Mouse (Mus musculus): ENCODE measurements around the gene Cks1b. TPM values are rescaled to one million over a fixed set of nuclear protein-coding genes. Genes with fewer than 3 reads are reported as not detected.

The Cks1b gene
- total RNA-seq, 4 experiments from 2014 or later: 1.6 to 4.7 (median 2.5) TPM

DNA sequence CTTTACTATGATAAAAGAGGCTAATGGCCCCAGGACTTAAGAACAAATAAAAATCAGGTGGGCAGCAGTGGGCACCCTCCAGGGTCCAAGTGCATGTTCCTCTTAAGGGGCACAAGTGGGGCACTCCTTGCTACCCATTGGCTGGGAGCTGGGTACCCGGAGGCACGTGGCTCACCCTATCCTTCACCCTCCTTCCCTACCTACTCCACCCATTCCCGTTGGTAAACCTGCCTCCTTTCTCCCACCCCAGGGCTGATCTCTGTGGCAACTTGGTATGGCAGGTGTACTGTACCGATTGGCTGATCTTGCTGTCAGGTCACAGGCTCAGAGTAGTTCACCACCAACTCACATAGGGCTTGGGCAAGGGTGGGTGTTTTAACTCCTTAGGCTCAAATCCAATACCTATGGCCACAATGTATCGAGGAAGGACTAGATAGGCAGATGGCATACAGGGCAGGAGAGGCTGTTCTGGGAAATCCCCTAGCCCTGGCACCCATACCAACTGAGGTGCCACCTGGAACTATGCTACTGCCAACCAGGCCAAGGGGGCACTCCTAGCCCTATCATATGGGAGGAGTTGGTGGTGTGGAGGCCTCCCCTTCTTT, 34.4 kb downstream of the Cks1b start:
- no peak for DNase-seq (ENCODE audit: low spot score in 2 of 2)

DNA sequence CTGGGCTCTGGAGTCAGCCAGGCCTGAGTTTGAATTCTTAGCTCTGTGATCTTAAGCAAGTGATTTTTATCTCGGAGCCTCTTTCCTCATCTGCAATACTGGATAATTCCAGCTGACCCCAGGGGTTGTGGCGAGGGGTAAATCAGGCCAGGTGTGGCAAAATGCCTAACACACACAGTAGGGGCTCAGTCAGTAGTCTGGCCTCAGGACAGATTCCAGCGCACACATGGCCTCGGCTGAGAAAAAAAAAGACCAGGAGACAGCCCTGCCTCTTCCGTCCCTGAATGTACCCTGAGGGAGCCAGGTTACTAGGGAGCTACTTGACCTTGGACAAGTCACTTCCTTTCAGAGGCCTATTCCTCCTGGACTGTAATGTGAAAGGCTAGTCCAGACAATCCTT, 35.2 kb downstream of the Cks1b start:
- no peak for DNase-seq (ENCODE audit: low spot score in 2 of 2)

DNA sequence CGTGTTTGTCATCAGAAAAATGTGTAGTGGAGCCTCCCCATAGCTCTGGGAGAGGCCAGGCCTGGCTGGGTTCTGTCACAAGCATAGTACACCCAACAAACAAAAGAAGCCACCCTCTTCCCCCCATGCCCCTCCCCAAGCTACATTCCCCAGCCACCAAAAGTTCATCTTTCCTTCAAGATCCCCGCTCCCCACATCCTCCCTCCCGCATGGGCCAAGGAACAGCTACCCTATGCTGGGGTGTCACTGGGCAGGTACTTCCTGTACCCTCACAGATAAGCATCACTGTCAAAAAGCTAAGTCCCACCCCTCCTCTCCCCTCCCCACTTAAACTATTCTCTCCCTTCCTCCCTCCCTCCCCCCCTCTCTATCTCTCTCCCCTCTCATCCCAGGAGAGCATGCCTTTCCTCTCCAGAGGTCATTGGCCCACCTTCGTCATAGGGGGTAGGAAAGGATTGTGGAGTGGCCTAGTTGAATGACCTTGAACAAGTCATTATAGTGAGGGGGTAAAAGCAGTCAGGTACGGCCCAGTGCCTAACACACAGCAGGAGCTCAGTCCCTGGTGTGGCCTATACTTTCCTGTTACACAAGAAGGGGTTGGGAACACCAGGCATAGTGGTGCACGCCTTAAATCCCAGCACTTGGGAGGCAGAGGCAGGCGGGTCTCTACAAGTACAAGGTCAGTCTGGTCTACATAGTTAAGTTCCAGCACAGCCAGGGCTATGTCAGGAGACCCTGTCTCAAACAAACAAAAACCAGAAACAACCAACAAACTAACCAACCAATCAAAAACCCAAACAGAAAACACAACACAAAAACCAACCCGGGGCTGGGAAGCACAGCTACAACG, 35.9 kb downstream of the Cks1b start:
- no peak for DNase-seq (ENCODE audit: low spot score in 2 of 2)

DNA sequence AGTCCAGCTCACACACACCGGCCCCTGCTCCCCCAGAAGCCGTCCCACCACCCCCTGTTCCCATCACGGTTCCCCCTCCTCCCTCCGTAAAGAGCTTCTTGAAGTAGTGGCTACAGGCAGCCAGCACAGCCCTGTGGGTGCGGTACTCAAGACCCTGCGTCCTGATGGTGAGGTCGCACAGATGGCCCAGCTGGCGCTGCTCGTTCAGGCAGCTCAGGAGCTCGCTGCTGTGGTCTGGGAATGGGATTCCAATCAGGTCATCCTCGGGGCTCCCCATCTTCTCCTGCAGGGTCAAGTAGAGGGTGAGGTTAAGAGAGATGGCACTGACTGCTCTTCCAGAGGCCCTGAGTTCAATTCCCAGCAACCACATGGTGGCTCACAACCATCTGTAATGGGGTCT, 37.0 kb downstream of the Cks1b start:
- no peak for DNase-seq (ENCODE audit: low spot score in 2 of 2)

- no peak for DNase-seq (ENCODE audit: low spot score in 2 of 2)
These were observed 37.5 kb downstream of the Cks1b start for GRCm38 (mm10) chr3:89380711-89381110.

DNA sequence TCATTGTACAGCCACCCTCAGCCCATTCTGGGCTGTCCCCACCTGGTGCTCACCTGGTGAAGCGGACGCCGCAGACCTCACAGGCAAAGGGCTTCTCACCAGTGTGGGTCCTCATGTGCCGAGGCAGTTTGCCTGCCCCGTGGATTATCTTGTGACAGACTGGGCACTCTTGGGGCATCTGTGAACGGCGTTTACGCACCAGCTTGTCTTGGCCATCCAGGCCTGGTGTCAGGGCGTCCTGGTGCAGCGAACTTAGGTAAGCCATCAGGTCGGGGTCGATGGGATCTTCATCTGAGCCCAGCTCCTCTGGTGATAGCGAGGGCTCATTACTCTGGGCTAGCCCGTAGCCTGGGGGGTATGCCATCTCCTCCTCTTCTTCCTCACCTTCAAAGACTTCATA, 37.9 kb downstream of the Cks1b start:
- no peak for DNase-seq (ENCODE audit: low spot score in 2 of 2)

- no peak for DNase-seq (ENCODE audit: low spot score in 2 of 2)
These were observed 38.6 kb downstream of the Cks1b start for GRCm38 (mm10) chr3:89379388-89380131.

DNA sequence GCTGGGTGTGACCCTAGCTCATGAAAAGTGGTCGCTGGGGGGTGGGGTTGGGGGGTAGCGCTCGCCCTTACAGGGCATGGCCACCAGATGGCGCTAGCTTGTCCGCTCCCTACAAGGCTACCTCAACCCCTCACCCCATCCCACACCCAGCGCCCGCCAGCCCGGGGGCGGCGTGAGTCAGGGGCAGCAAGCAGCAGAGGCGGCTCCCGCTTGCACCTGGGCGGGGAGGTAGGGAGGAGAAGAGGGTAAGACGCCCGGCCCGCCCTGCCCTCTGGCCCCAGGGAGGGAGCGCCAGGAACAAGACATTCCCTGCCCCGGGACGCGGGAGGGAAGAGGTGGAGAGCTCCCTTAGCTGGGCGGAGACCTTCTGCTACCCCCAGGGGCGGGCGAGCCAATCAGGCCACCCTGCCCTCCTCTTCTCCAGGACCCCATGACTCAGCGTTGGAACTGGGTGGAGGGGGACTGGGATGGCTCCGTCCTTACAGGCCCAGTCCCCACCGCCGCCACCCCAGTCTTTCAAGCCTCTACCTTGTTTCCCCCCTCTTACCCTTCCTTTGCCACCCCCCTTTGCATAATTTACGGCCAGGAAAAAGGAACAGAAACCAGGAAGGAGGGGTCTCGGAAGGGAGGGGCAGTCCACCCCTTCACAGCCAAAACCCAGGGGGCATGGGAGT, 39.7 kb downstream of the Cks1b start:
- DNase-seq (ENCODE audit: low spot score in 2 of 2): peak; percentile 59 to 61

- DNase-seq (ENCODE audit: low spot score in 2 of 2): no peak
These were observed 40.4 kb downstream of the Cks1b start for GRCm38 (mm10) chr3:89377831-89378230.

- DNase-seq (ENCODE audit: low spot score in 2 of 2): no peak
These were observed 44.5 kb downstream of the Cks1b start for GRCm38 (mm10) chr3:89373581-89374231.

DNA sequence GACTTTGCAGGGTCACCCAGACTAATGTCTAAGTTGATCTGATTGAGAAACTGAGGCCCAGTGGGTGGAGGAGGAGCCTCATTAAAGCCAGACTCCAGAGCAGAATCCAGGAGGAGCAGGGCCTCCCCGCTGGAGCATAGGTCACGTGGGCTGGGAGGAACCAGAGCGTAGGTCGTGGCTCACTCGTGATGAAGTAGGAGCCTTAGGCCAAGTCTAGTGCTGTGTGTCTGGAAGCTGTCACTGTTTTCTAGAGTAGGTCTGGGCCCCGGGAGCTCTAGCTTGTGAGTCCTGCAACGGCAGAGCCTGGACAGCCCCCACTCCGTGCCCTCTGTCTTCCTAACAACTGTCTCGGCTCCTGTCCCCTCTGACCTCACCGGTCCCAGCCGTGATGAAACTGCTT, 50.8 kb downstream of the Cks1b start:
- DNase-seq (ENCODE audit: low spot score in 2 of 2): no peak

DNA sequence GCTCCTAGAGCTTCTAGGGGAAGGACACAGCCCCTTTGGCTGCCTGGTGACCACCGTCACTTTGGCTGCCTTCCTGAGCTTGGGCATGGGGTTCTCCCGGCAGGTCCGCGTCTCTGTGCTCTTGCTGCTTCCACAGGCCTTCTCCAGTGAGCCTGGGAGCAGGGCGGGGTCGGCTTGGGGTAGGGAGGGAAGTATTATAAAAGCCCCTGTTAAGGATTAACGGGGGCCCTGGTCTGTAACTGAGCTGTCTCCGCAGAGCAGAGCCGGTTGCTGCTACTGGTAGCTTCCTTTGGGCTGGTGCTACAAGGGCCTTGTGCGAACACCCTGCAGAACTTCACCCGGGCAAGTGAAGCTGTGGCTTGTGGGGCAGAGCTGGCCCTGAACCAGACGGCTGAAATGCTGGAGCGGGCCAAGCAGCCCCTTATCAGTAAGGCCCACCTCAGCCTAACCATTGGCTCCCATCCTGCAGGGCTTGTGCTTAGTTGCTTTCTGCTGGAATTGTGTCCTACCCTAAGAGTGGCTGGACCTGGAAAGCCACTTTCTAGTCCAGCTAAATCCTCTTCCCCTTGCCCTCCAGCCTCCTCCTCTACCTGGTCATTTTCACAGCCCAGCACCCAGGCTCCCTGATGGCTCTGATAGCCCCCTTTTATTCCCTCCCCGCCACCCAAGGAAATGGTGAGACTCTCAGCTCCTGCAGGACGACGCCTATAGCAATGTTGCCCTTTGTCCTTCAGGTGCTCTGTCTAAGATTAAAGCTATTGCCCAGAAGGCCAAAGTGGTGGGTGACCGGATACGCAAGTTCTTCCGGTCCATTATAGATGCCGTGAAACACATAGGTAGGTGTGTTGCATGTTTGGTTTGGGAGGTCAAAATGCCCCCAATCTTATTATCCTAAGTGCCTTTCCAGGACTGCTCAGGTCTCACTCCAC, 52.4 kb downstream of the Cks1b start:
- no peak for DNase-seq (ENCODE audit: low spot score in 2 of 2)

Other genes with a start within 250 kb of the Cks1b start
- 10 to 100 TPM; 66.2 to 72.5 (median 69.1) TPM for gene Scamp3, start 240.9 kb downstream of the Cks1b start, total RNA-seq (2022)
- gene Fam189b, start 235.2 kb downstream of the Cks1b start, total RNA-seq (2022): 10 to 100 TPM; 52.6 to 54.5 (median 53.5) TPM
- 10 to 100 TPM; 62.1 to 75.2 (median 68.5) TPM for gene Gba, start 215.5 kb downstream of the Cks1b start, total RNA-seq (2022)
- gene Thbs3, start 203.2 kb downstream of the Cks1b start, total RNA-seq (2022): 10 to 100 TPM; 27.4 to 40.7 (median 35.3) TPM
- gene Mtx1, start 191.3 kb downstream of the Cks1b start, total RNA-seq (2022): 10 to 100 TPM; 85.4 to 96.0 (median 94.4) TPM
- 1 to 10 TPM in 2 of 4 experiments, under 1 TPM in 2; 0.37 to 1.7 (median 1.2) TPM for gene Muc1, start 189.3 kb downstream of the Cks1b start, total RNA-seq (2022)
- 10 to 100 TPM; 73.9 to 82.9 (median 79.4) TPM for gene Krtcap2, start 172.4 kb downstream of the Cks1b start, total RNA-seq (2022)
- 10 to 100 TPM; 74.0 to 89.3 (median 80.2) TPM for gene Trim46, start 172.1 kb downstream of the Cks1b start, total RNA-seq (2022)
- gene Dpm3, start 159.0 kb downstream of the Cks1b start, total RNA-seq (2022): 10 to 100 TPM; 44.2 to 67.3 (median 61.7) TPM
- gene Slc50a1, start 147.8 kb downstream of the Cks1b start, total RNA-seq (2022): 10 to 100 TPM; 51.8 to 69.9 (median 58.2) TPM
- gene Efna1, start 137.2 kb downstream of the Cks1b start, total RNA-seq (2022): 10 to 100 TPM in 2 of 4 experiments, 1 to 10 TPM in 2; 7.9 to 12.6 (median 10.5) TPM
- gene Efna3, start 95.4 kb downstream of the Cks1b start, total RNA-seq (2022): 10 to 100 TPM; 57.7 to 72.8 (median 60.8) TPM
- gene Efna4, start 80.4 kb downstream of the Cks1b start, total RNA-seq (2022): 1 to 10 TPM in 3 of 4 experiments, under 1 TPM in 1; 0.96 to 1.4 (median 1.1) TPM
- 100 to 1,000 TPM; 129 to 141 (median 137) TPM for gene Adam15, start 68.4 kb downstream of the Cks1b start, total RNA-seq (2022)
- gene Dcst2, start 56.4 kb downstream of the Cks1b start, total RNA-seq (2022): under 1 TPM; 0.32 to 0.47 (median 0.39) TPM
- under 1 TPM in 2 of 4 experiments, not detected in 2; 0.16 to 0.48 TPM for gene Dcst1, start 53.1 kb downstream of the Cks1b start, total RNA-seq (2022)
- 10 to 100 TPM; 12.6 to 18.7 (median 15.9) TPM for gene Zbtb7b, start 23.6 kb downstream of the Cks1b start, total RNA-seq (2022)
- 1 to 10 TPM; 1.9 to 7.1 (median 4.3) TPM for gene Lenep, start 15.6 kb downstream of the Cks1b start, total RNA-seq (2022)
- gene Flad1, start 6.5 kb downstream of the Cks1b start, total RNA-seq (2022): 10 to 100 TPM; 35.8 to 37.8 (median 37.1) TPM
- 10 to 100 TPM; 16.4 to 22.3 (median 19.9) TPM for gene Shc1, start 60 bp upstream of the Cks1b start, total RNA-seq (2022)
- 10 to 100 TPM; 49.4 to 61.0 (median 53.9) TPM for gene Pygo2, start 11.8 kb upstream of the Cks1b start, total RNA-seq (2022)
- gene Pbxip1, start 18.3 kb upstream of the Cks1b start, total RNA-seq (2022): 10 to 100 TPM; 39.6 to 71.2 (median 51.8) TPM
- gene Pmvk, start 36.2 kb upstream of the Cks1b start, total RNA-seq (2022): 10 to 100 TPM; 29.5 to 33.7 (median 31.3) TPM
- gene Kcnn3, start 101.8 kb upstream of the Cks1b start, total RNA-seq (2022): 10 to 100 TPM; 21.9 to 26.5 (median 25.8) TPM

Measured in layer of hippocampus, adult 8-10 months (tissue).